Mouse (Mus musculus) liver, embryonic 12.5 days (tissue): ENCODE measurements at regions not wholly inside any gene's neighbourhood (a gene's known extent, or its start where the extent isn't known, plus 50 kb on each side); places are given as distances from the start of the nearest gene placed in this dataset.

Source experiments
- ATAC-seq: fragments of 200-750 bp; cut with Nextera tagmentation; 2 replicates; pipeline ENCODE4 v1.8.0; 2017; ENCODE audit warnings: moderate number of reproducible peaks, mild to moderate bottlenecking, moderate library complexity
- H3K27ac ChIP-seq: fragments of 300-500 bp; sonication (generic); 2 replicates; pipeline ENCODE4 v1.5.1; 2016; ENCODE audit warnings: mild to moderate bottlenecking
- H3K27me3 ChIP-seq: fragments of 300-500 bp; sonication (generic); replicated peaks from 2 replicates; pipeline ENCODE4 v1.6.1; 2016; ENCODE audit warnings: mild to moderate bottlenecking, moderate library complexity
- H3K36me3 ChIP-seq: fragments of 300-500 bp; sonication (generic); 2 replicates; pipeline ENCODE4 v1.6.1; 2016; ENCODE audit warnings: mild to moderate bottlenecking, moderate library complexity
- H3K4me1 ChIP-seq: fragments of 300-500 bp; sonication (generic); 2 replicates; pipeline ENCODE4 v1.6.1; 2016
- H3K4me2 ChIP-seq: fragments of 300-500 bp; sonication (generic); 2 replicates; pipeline ENCODE4 v1.6.1; 2016; ENCODE audit warnings: mild to moderate bottlenecking, moderate library complexity
- H3K4me3 ChIP-seq: fragments of 300-500 bp; sonication (generic); 2 replicates; pipeline ENCODE4 v1.5.1; 2016; ENCODE audit warnings: mild to moderate bottlenecking, moderate library complexity
- H3K9ac ChIP-seq: fragments of 300-500 bp; sonication (generic); 2 replicates; pipeline ENCODE4 v1.6.1; 2016; ENCODE audit warnings: mild to moderate bottlenecking, moderate library complexity
- H3K9me3 ChIP-seq: fragments of 300-500 bp; sonication (generic); replicated peaks from 2 replicates; pipeline ENCODE4 v1.6.1; 2016; ENCODE audit warnings: mild to moderate bottlenecking, moderate library complexity
- WGBS: fragments of 180-500 bp; shearing (Covaris S2); methylation state at CpG from one replicate; pipeline ENCODE4 v1.1.7; 2016; ENCODE audit not compliant: insufficient replicate concordance; 5-methylcytosine and 5-hydroxymethylcytosine counted together

GRCm38 (mm10) chr10:18907276-18907960 lies 62.6 kb downstream of the Perp start:
- H3K9me3 ChIP-seq: no peaks in the 10 kb centered on the region
- no peak for ATAC-seq
- H3K27ac ChIP-seq: no peak overlapping the region
- no peaks in the 10 kb centered on the region for H3K36me3 ChIP-seq
- no peaks in the 10 kb centered on the region for H3K4me1 ChIP-seq
- H3K9ac ChIP-seq: no peak overlapping the region
- no peaks in the 10 kb centered on the region for H3K27me3 ChIP-seq
- H3K4me2 ChIP-seq: no peak overlapping the region
- no peak overlapping the region for H3K4me3 ChIP-seq
- WGBS: 72% methylated on average over 9 of the region's 9 CpGs

DNA sequence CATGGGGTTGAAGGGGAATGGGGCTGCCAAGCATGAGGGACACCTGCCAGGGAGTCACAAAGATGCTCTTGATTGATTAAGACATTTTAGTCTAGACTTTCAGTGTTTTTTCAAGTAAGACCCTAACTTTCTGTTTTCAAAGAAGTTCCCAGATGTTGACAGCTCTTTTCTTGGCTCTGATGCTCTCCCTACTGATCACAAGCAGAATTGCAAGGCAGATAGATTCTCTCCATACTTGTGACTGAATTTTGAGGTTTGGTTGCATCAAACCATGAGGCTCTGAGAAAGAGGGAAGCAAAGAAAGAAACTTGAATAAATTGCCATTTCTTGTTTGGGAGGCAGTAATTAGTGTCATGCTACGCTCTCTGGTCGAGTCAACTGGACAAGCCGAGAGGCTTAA lies 64.5 kb downstream of the Perp start:
- no peaks in the 10 kb centered on the region for H3K4me1 ChIP-seq
- 84% methylated on average over 3 of the region's 3 CpGs for WGBS
- no peaks in the 10 kb centered on the region for H3K36me3 ChIP-seq
- H3K4me2 ChIP-seq: no peak overlapping the region
- H3K9ac ChIP-seq: no peak overlapping the region
- H3K27ac ChIP-seq: no peak overlapping the region
- no peak overlapping the region for H3K4me3 ChIP-seq
- no peak for ATAC-seq
- H3K27me3 ChIP-seq: no peaks in the 10 kb centered on the region
- no peaks in the 10 kb centered on the region for H3K9me3 ChIP-seq

DNA sequence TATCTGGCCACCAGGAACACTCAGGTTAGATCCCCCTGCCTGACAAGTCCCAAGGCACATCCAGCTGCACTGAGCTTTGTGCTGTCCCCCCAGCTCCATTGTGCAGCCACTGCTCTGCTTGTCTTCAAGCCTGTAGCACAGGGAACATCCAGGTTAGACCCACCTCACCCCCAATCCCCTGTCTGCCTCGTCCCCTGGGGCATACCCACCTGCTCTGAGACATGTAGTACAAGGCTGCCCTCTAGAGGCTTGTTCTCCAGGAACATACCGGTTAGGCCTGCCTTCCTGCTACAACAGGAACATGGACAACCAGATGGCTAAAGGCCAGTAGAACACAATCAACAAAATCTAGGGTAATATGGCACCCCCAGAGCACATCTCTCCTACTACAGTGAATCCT lies 66.1 kb downstream of the Perp start:
- ATAC-seq: no peak
- Histone ChIP-seq H3K27me3 (no peaks in the 10 kb centered on the region), H3K9ac (no peak overlapping the region), H3K4me1 (no peaks in the 10 kb centered on the region), H3K4me2 (no peak overlapping the region), H3K9me3 (no peaks in the 10 kb centered on the region), H3K4me3 (no peak overlapping the region), H3K27ac (no peak overlapping the region), H3K36me3 (no peaks in the 10 kb centered on the region)
- 2% methylated on average over 2 of the region's 2 CpGs for WGBS

GRCm38 (mm10) chr10:18917120-18917616 lies 72.3 kb downstream of the Perp start:
- Histone ChIP-seq H3K4me3 (no peak overlapping the region), H3K9me3 (no peaks in the 10 kb centered on the region), H3K4me2 (no peak overlapping the region), H3K27ac (no peak overlapping the region), H3K9ac (no peak overlapping the region), H3K36me3 (no peaks in the 10 kb centered on the region), H3K4me1 (no peaks in the 10 kb centered on the region), H3K27me3 (no peaks in the 10 kb centered on the region)
- no peak for ATAC-seq
- 15% methylated on average over 6 of the region's 6 CpGs for WGBS

DNA sequence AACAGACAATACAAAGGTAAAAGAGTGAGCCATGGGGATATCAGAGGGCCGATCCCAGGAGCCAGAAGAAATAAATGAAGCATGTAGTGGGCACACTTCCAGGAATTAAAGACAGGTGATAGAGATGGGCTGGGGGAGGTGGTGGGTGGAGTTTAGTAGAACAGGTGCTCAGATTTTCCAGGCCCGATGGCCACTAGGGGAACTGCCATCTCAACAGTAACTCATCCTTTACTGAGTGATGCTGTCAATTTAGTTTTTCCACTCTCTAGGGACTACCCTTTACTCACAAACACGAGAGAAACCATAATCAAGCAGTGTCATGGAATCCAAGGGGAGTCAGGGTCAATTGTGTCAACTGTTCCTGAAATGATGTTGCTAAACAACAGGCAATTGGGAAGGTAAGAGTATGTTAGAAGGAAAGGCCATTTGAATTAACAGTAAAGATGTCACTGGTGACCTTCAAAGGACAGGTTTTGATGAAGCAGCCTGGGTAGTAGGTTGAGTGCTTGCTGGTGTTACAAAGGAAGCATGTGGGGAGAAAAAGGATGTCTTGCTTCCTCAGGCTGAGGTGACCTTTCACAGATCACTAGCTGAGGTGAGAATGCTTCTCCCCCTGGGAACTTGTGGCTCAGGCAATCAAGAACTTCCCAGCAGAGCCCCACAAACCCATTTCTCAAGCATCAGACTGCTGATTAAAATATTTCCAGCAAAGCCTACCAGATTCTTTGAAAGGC lies 78.4 kb downstream of the Perp start:
- Histone ChIP-seq H3K4me1 (0 out of 2 replicates have a peak, but pooled peaks cover 7% of the 10 kb centered on the region), H3K27ac (no peak overlapping the region), H3K9ac (no peak overlapping the region), H3K4me3 (no peak overlapping the region), H3K36me3 (no peaks in the 10 kb centered on the region), H3K9me3 (no peaks in the 10 kb centered on the region), H3K4me2 (no peak overlapping the region), H3K27me3 (no peaks in the 10 kb centered on the region)
- 51% methylated on average over 3 of the region's 3 CpGs for WGBS
- no peak for ATAC-seq

GRCm38 (mm10) chr10:18927811-18928210 lies 83.0 kb downstream of the Perp start:
- WGBS: 53% methylated on average over 2 of the region's 2 CpGs
- Histone ChIP-seq H3K4me1 (peaks cover 7% of the 10 kb centered on the region; the same call in 1 of the 2 replicates), H3K4me2 (no peak overlapping the region), H3K4me3 (no peak overlapping the region), H3K36me3 (no peaks in the 10 kb centered on the region), H3K9me3 (no peaks in the 10 kb centered on the region), H3K27me3 (no peaks in the 10 kb centered on the region), H3K27ac (no peak overlapping the region), H3K9ac (no peak overlapping the region)
- no peak for ATAC-seq

DNA sequence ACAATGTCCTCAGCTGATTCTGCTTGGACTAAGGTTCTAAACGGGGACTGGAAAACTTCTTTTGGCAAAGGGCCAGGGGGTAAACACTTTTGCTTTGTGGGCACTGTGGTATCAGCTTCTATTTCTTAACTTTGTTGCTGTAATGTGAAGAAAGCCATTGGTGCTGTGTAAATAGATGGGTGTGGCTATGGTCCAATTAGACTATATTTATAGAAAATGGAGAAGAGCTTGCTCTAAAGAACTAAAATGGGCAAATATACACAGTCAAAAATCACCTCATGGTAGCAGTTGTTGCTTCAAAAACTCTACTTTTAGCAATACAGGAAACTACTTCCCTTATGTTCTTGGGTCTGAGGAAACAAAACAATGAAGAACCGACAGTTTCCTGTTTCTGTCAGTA lies 84.1 kb downstream of the Tnfaip3 start:
- Histone ChIP-seq H3K9me3 (no peaks in the 10 kb centered on the region), H3K36me3 (no peaks in the 10 kb centered on the region), H3K4me3 (no peak overlapping the region), H3K27me3 (no peaks in the 10 kb centered on the region), H3K4me2 (no peak overlapping the region), H3K27ac (no peak overlapping the region), H3K9ac (no peak overlapping the region), H3K4me1 (peaks cover 7% of the 10 kb centered on the region; the same call in 1 of the 2 replicates)
- no peak for ATAC-seq
- WGBS: 18% methylated on average over 2 of the region's 2 CpGs

- H3K4me3 ChIP-seq: no peak overlapping the region
- H3K4me1 ChIP-seq: peaks cover 7% of the 10 kb centered on the region
- H3K9me3 ChIP-seq: no peaks in the 10 kb centered on the region
- ATAC-seq: 0 out of 2 replicates have a peak, but pooled peaks have one; percentile 15
- H3K9ac ChIP-seq: no peak overlapping the region
- H3K36me3 ChIP-seq: no peaks in the 10 kb centered on the region
- no peaks in the 10 kb centered on the region for H3K27me3 ChIP-seq
- 16% methylated on average over 4 of the region's 4 CpGs for WGBS
- no peak overlapping the region for H3K4me2 ChIP-seq
- H3K27ac ChIP-seq: 0 out of 2 replicates have a peak overlapping the region, but pooled peaks have one; percentile 25
Observed at GRCm38 (mm10) chr10:18941447-18941846, 74.0 kb downstream of the Tnfaip3 start.

DNA sequence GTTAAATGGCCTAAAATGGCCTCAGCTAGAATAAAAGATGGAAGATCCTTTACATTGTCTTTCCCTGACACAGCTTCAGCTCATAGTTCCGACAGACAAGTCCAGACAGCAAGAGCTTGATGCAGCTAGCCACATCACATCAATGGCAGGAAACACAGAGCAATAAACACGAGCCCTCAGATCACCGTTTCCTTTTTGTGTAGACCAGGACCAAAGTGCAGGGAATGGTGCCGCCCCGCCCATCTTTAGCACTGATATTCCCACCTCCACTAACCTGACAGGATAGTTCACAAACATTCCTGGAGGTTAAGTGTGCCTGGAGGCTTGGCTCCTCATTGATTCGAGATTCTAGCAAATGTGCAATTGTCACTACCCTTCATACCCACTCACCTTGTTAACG lies 73.5 kb downstream of the Tnfaip3 start:
- H3K36me3 ChIP-seq: no peaks in the 10 kb centered on the region
- 0 out of 2 replicates have a peak overlapping the region, but pooled peaks have one; percentile 25 for H3K27ac ChIP-seq
- no peak overlapping the region for H3K4me3 ChIP-seq
- ATAC-seq: no peak
- no peaks in the 10 kb centered on the region for H3K27me3 ChIP-seq
- no peak overlapping the region for H3K4me2 ChIP-seq
- no peak overlapping the region for H3K9ac ChIP-seq
- peaks cover 7% of the 10 kb centered on the region for H3K4me1 ChIP-seq
- 43% methylated on average over 7 of the region's 7 CpGs for WGBS
- no peaks in the 10 kb centered on the region for H3K9me3 ChIP-seq

- no peaks in the 10 kb centered on the region for H3K9me3 ChIP-seq
- 27% methylated on average over 6 of the region's 6 CpGs for WGBS
- H3K36me3 ChIP-seq: no peaks in the 10 kb centered on the region
- H3K4me3 ChIP-seq: no peak overlapping the region
- no peak overlapping the region for H3K27ac ChIP-seq
- H3K4me2 ChIP-seq: no peak overlapping the region
- H3K4me1 ChIP-seq: peaks cover 7% of the 10 kb centered on the region
- no peak overlapping the region for H3K9ac ChIP-seq
- no peak for ATAC-seq
- no peaks in the 10 kb centered on the region for H3K27me3 ChIP-seq
Observed at GRCm38 (mm10) chr10:18943296-18944075, 72.0 kb downstream of the Tnfaip3 start.

DNA sequence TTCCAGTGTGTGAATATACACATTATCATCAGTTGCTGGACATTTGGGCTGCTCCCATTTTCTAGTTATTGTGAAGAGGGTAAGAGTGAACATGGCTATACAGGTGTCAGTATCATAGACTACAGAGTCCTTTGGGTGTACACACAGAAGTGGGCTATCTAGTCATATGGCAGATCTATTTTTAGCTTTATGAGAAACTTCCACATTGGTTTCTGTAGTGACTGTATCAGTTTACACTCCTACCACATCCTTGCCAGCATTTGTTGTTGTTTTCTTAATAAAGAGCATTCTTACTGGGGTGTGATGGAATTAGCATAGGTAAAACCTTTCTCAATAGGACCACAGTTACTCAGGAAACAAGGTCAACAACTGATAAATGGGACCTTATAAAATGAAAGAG lies 68.7 kb downstream of the Tnfaip3 start:
- Histone ChIP-seq H3K27ac (no peak overlapping the region), H3K4me1 (peaks cover 3% of the 10 kb centered on the region), H3K4me3 (no peak overlapping the region), H3K9me3 (no peaks in the 10 kb centered on the region), H3K36me3 (no peaks in the 10 kb centered on the region), H3K4me2 (no peak overlapping the region), H3K9ac (no peak overlapping the region), H3K27me3 (no peaks in the 10 kb centered on the region)
- ATAC-seq: no peak
